Mouse (Mus musculus): ENCODE results near the gene Papln. TPM values are rescaled to one million over a fixed set of nuclear protein-coding genes. Genes with fewer than 3 reads are reported as not detected.

Papln gene
- polyA plus RNA-seq, 1 experiment from 2014 or later, result 0.69 TPM

- no peaks in the 10 kb centered on the region for H3K9me3 ChIP-seq
- ATAC-seq (ENCODE audit: insufficient number of reproducible peaks, insufficient read depth, low FRiP score, low TSS enrichment), result no peak
- WGBS, result 72% methylated on average over 4 of the region's 4 CpGs
Measured at GRCm38 (mm10) chr12:83790749-83791148, 27.3 kb downstream of the Papln start.

GRCm38 (mm10) chr12:83791737-83792136, 28.3 kb downstream of the Papln start:
- H3K27ac ChIP-seq, result no peak overlapping the region
- H3K4me2 ChIP-seq (replicated peaks), result no peak overlapping the region
- no peak for ATAC-seq (ENCODE audit: insufficient number of reproducible peaks, insufficient read depth, low FRiP score, low TSS enrichment)
- H3K9me3 ChIP-seq, result no peaks in the 10 kb centered on the region
- no peaks in the 10 kb centered on the region for H3K27me3 ChIP-seq
- no peak overlapping the region for H3K4me3 ChIP-seq
- H3K4me1 ChIP-seq, result peaks cover 14% of the 10 kb centered on the region; the same call in 1 of the 2 replicates
- peaks cover 25% of the 10 kb centered on the region; the same call in 1 of the 2 replicates for H3K36me3 ChIP-seq
- 88% methylated on average over 10 of the region's 10 CpGs for WGBS
- no peak overlapping the region for H3K9ac ChIP-seq

More at GRCm38 (mm10) chr12:83790749-83791148, 27.3 kb downstream of the Papln start:
- Histone ChIP-seq H3K36me3 (peaks cover 20% of the 10 kb centered on the region; the same call in 1 of the 2 replicates), H3K4me3 (no peak overlapping the region), H3K4me1 (peaks cover 14% of the 10 kb centered on the region; the same call in 1 of the 2 replicates), H3K9ac (no peak overlapping the region), H3K27ac (0 out of 2 replicates have a peak overlapping the region, but pooled peaks have one; percentile 19), H3K27me3 (no peaks in the 10 kb centered on the region), H3K4me2 (replicated peaks) (no peak overlapping the region)

GRCm38 (mm10) chr12:83792706-83793410, 29.4 kb downstream of the Papln start:
- ATAC-seq (ENCODE audit: insufficient number of reproducible peaks, insufficient read depth, low FRiP score, low TSS enrichment), result no peak

GRCm38 (mm10) chr12:83795051-83795450, 31.6 kb downstream of the Papln start:
- H3K36me3 ChIP-seq, result peaks cover 42% of the 10 kb centered on the region
- WGBS, result 45% methylated on average over 2 of the region's 2 CpGs
- no peak for ATAC-seq (ENCODE audit: insufficient number of reproducible peaks, insufficient read depth, low FRiP score, low TSS enrichment)

More at GRCm38 (mm10) chr12:83792706-83793410, 29.4 kb downstream of the Papln start:
- Histone ChIP-seq H3K9ac (no peak overlapping the region), H3K9me3 (no peaks in the 10 kb centered on the region), H3K27me3 (no peaks in the 10 kb centered on the region), H3K4me1 (peaks cover 14% of the 10 kb centered on the region; the same call in 1 of the 2 replicates), H3K4me3 (no peak overlapping the region), H3K36me3 (peaks cover 31% of the 10 kb centered on the region; the same call in 1 of the 2 replicates), H3K27ac (no peak overlapping the region), H3K4me2 (replicated peaks) (no peak overlapping the region)
- WGBS, result 79% methylated on average over 10 of the region's 10 CpGs

GRCm38 (mm10) chr12:83795586-83795985, 32.2 kb downstream of the Papln start:
- H3K27ac ChIP-seq, result no peak overlapping the region
- H3K4me1 ChIP-seq, result 0 out of 2 replicates have a peak, but pooled peaks cover 2% of the 10 kb centered on the region
- H3K9me3 ChIP-seq, result no peaks in the 10 kb centered on the region
- no peak overlapping the region for H3K9ac ChIP-seq
- WGBS, result 91% methylated on average over 7 of the region's 7 CpGs
- ATAC-seq (ENCODE audit: insufficient number of reproducible peaks, insufficient read depth, low FRiP score, low TSS enrichment), result 0 out of 2 replicates have a peak, but pooled peaks have one; percentile 48
- peaks cover 44% of the 10 kb centered on the region for H3K36me3 ChIP-seq
- no peak overlapping the region for H3K4me2 ChIP-seq (replicated peaks)
- H3K4me3 ChIP-seq, result no peak overlapping the region
- no peaks in the 10 kb centered on the region for H3K27me3 ChIP-seq

More at GRCm38 (mm10) chr12:83795051-83795450, 31.6 kb downstream of the Papln start:
- Histone ChIP-seq H3K27ac (no peak overlapping the region), H3K27me3 (no peaks in the 10 kb centered on the region), H3K4me1 (peaks cover 7% of the 10 kb centered on the region; the same call in 1 of the 2 replicates), H3K9ac (no peak overlapping the region), H3K9me3 (no peaks in the 10 kb centered on the region), H3K4me2 (replicated peaks) (no peak overlapping the region), H3K4me3 (no peak overlapping the region)

- Histone ChIP-seq H3K9me3 (no peaks in the 10 kb centered on the region), H3K27me3 (no peaks in the 10 kb centered on the region), H3K4me1 (no peaks in the 10 kb centered on the region), H3K4me3 (no peak overlapping the region), H3K36me3 (peaks cover 50% of the 10 kb centered on the region), H3K27ac (no peak overlapping the region), H3K9ac (no peak overlapping the region), H3K4me2 (replicated peaks) (no peak overlapping the region)
- WGBS, result 93% methylated on average over 5 of the region's 5 CpGs
- no peak for ATAC-seq (ENCODE audit: insufficient number of reproducible peaks, insufficient read depth, low FRiP score, low TSS enrichment)
Measured at GRCm38 (mm10) chr12:83798313-83798712, 34.9 kb downstream of the Papln start.

GRCm38 (mm10) chr12:83800943-83801342, 37.5 kb downstream of the Papln start:
- 66% methylated on average over 9 of the region's 9 CpGs for WGBS
- peaks cover 7% of the 10 kb centered on the region; the same call in 1 of the 2 replicates for H3K9me3 ChIP-seq
- no peak overlapping the region for H3K9ac ChIP-seq
- no peaks in the 10 kb centered on the region for H3K4me1 ChIP-seq
- ATAC-seq (ENCODE audit: insufficient number of reproducible peaks, insufficient read depth, low FRiP score, low TSS enrichment), result no peak
- no peaks in the 10 kb centered on the region for H3K27me3 ChIP-seq
- H3K4me2 ChIP-seq (replicated peaks), result no peak overlapping the region
- H3K4me3 ChIP-seq, result no peak overlapping the region
- no peak overlapping the region for H3K27ac ChIP-seq
- peaks cover 58% of the 10 kb centered on the region for H3K36me3 ChIP-seq

GRCm38 (mm10) chr12:83803641-83804040, 40.2 kb downstream of the Papln start:
- Histone ChIP-seq H3K36me3 (peaks cover 73% of the 10 kb centered on the region), H3K9ac (no peak overlapping the region), H3K4me1 (no peaks in the 10 kb centered on the region), H3K27ac (no peak overlapping the region), H3K27me3 (no peaks in the 10 kb centered on the region), H3K4me2 (replicated peaks) (no peak overlapping the region), H3K9me3 (peaks cover 7% of the 10 kb centered on the region; the same call in 1 of the 2 replicates), H3K4me3 (no peak overlapping the region)
- WGBS, result 91% methylated on average over 7 of the region's 7 CpGs
- ATAC-seq (ENCODE audit: insufficient number of reproducible peaks, insufficient read depth, low FRiP score, low TSS enrichment), result no peak

GRCm38 (mm10) chr12:83811901-83812300, 48.5 kb downstream of the Papln start:
- ATAC-seq (ENCODE audit: insufficient number of reproducible peaks, insufficient read depth, low FRiP score, low TSS enrichment), result no peak
- no peak overlapping the region for H3K27ac ChIP-seq
- no peaks in the 10 kb centered on the region for H3K9me3 ChIP-seq
- WGBS, result 92% methylated on average over 3 of the region's 3 CpGs
- H3K27me3 ChIP-seq, result no peaks in the 10 kb centered on the region
- no peaks in the 10 kb centered on the region for H3K4me1 ChIP-seq
- H3K4me2 ChIP-seq (replicated peaks), result no peak overlapping the region
- no peak overlapping the region for H3K9ac ChIP-seq
- peaks cover 23% of the 10 kb centered on the region for H3K36me3 ChIP-seq
- H3K4me3 ChIP-seq, result no peak overlapping the region

- WGBS, result 77% methylated on average over 1 of the region's 1 CpGs
- H3K9ac ChIP-seq, result no peak overlapping the region
- H3K4me1 ChIP-seq, result no peaks in the 10 kb centered on the region
- no peak overlapping the region for H3K27ac ChIP-seq
- no peak for ATAC-seq (ENCODE audit: insufficient number of reproducible peaks, insufficient read depth, low FRiP score, low TSS enrichment)
- H3K36me3 ChIP-seq, result peaks cover 10% of the 10 kb centered on the region
- H3K9me3 ChIP-seq, result no peaks in the 10 kb centered on the region
- no peaks in the 10 kb centered on the region for H3K27me3 ChIP-seq
- H3K4me2 ChIP-seq (replicated peaks), result no peak overlapping the region
- H3K4me3 ChIP-seq, result no peak overlapping the region
Measured at GRCm38 (mm10) chr12:83816616-83817015, 53.2 kb downstream of the Papln start.

- WGBS, result 77% methylated on average over 3 of the region's 3 CpGs
- H3K4me1 ChIP-seq, result no peaks in the 10 kb centered on the region
Measured at GRCm38 (mm10) chr12:83830424-83830823, 67.0 kb downstream of the Papln start.

GRCm38 (mm10) chr12:83833979-83834378, 70.5 kb downstream of the Papln start:
- H3K4me1 ChIP-seq, result no peaks in the 10 kb centered on the region
- no peak overlapping the region for H3K9ac ChIP-seq
- H3K36me3 ChIP-seq, result peaks cover 27% of the 10 kb centered on the region
- ATAC-seq (ENCODE audit: insufficient number of reproducible peaks, insufficient read depth, low FRiP score, low TSS enrichment), result no peak
- no peaks in the 10 kb centered on the region for H3K27me3 ChIP-seq
- no peaks in the 10 kb centered on the region for H3K9me3 ChIP-seq
- no peak overlapping the region for H3K4me3 ChIP-seq
- no peak overlapping the region for H3K27ac ChIP-seq
- H3K4me2 ChIP-seq (replicated peaks), result no peak overlapping the region
- WGBS, result 96% methylated on average over 3 of the region's 3 CpGs

More at GRCm38 (mm10) chr12:83830424-83830823, 67.0 kb downstream of the Papln start:
- no peak overlapping the region for H3K9ac ChIP-seq
- ATAC-seq (ENCODE audit: insufficient number of reproducible peaks, insufficient read depth, low FRiP score, low TSS enrichment), result no peak
- H3K27ac ChIP-seq, result no peak overlapping the region
- no peak overlapping the region for H3K4me2 ChIP-seq (replicated peaks)
- no peaks in the 10 kb centered on the region for H3K9me3 ChIP-seq
- H3K36me3 ChIP-seq, result peaks cover 14% of the 10 kb centered on the region
- no peaks in the 10 kb centered on the region for H3K27me3 ChIP-seq
- no peak overlapping the region for H3K4me3 ChIP-seq
